8 mouse cellular contexts compared by ENCODE assay signal in genomic region chr16:37654831-37655455, GRCm38 (mm10). TPM values are rescaled to one million over a fixed set of nuclear protein-coding genes. Genes with fewer than 3 reads are reported as not detected.
A peak's percentile ranks its signal among the peaks of the same experiment; 100 is the strongest.
DNase-seq lines count a peak whose midpoint lies in the region; ATAC-seq and TF ChIP-seq lines count a peak whose summit lies in the region.

No protein-coding gene starts in this region.

- H3K27ac ChIP-seq in kidney, embryonic 16.5 days (ENCODE audit: low read length): peak overlapping the region; percentile 92
- H3K27ac ChIP-seq in embryonic facial prominence, embryonic 13.5 days: no peak overlapping the region
- H3K27ac ChIP-seq in hindbrain, postnatal 0 days: peak overlapping the region; percentile 41

- no peaks in the 10 kb centered on the region for H3K9me3 ChIP-seq in kidney, embryonic 16.5 days (ENCODE audit: low read length)
- H3K9me3 ChIP-seq in embryonic facial prominence, embryonic 13.5 days: no peaks in the 10 kb centered on the region
- no peaks in the 10 kb centered on the region for H3K9me3 ChIP-seq in hindbrain, postnatal 0 days (ENCODE audit: low read length)

- 53% methylated on average over 4 of the region's 4 CpGs for WGBS in kidney, embryonic 16.5 days
- WGBS in embryonic facial prominence, embryonic 13.5 days: 56% methylated on average over 4 of the region's 4 CpGs
- WGBS in hindbrain, postnatal 0 days: 57% methylated on average over 4 of the region's 4 CpGs

- H3K4me1 ChIP-seq in kidney, embryonic 16.5 days (ENCODE audit: insufficient read depth, low read length): peaks cover 35% of the 10 kb centered on the region
- peaks cover 15% of the 10 kb centered on the region for H3K4me1 ChIP-seq in embryonic facial prominence, embryonic 13.5 days
- peaks cover 14% of the 10 kb centered on the region; the same call in 1 of the 2 replicates for H3K4me1 ChIP-seq in hindbrain, postnatal 0 days (ENCODE audit: insufficient read depth, low read length)

- no peak for ATAC-seq in kidney, embryonic 16.5 days (ENCODE audit: low FRiP score, low TSS enrichment)
- ATAC-seq in embryonic facial prominence, embryonic 13.5 days (ENCODE audit: insufficient number of reproducible peaks, insufficient read depth, low FRiP score, low TSS enrichment, low read depth): no peak
- ATAC-seq in hindbrain, postnatal 0 days: no peak

- H3K4me3 ChIP-seq in kidney, embryonic 16.5 days (ENCODE audit: low read length): no peak overlapping the region; the same call in 1 of the 2 replicates
- peak overlapping the region; percentile 87 for H3K4me3 ChIP-seq in embryonic facial prominence, embryonic 13.5 days
- no peak overlapping the region for H3K4me3 ChIP-seq in hindbrain, postnatal 0 days (ENCODE audit: low read length)

- H3K27me3 ChIP-seq in kidney, embryonic 16.5 days (ENCODE audit: insufficient read depth, low read length): no peaks in the 10 kb centered on the region
- H3K27me3 ChIP-seq in embryonic facial prominence, embryonic 13.5 days: no peaks in the 10 kb centered on the region
- H3K27me3 ChIP-seq in hindbrain, postnatal 0 days (ENCODE audit: insufficient read depth, low read length): no peaks in the 10 kb centered on the region

- intact Hi-C loops in left cerebral cortex, postnatal 14 days (cut with DNase I): loop anchor here (10.0 kb wide), 1 partner anchor 270 kb away; the partner anchor contains the start of gene Stxbp5l

- DNase-seq in kidney, postnatal 10 days: no peak
- no peak for DNase-seq in hindbrain, postnatal 0 days (ENCODE audit: low spot score)
- DNase-seq in naive thymus-derived CD4-positive, alpha-beta T cell, adult 2 months (ENCODE audit: low read depth): peak; percentile 21
- DNase-seq in left cerebral cortex, postnatal 14 days (ENCODE audit: low spot score in 2 of 2): no peak
- DNase-seq in MN1 (ENCODE audit: low spot score): no peak
- no peak for DNase-seq in cerebellum, adult 11 months

- no peak for TF ChIP-seq CTCF in hindbrain, postnatal 0 days (IDR thresholded peaks at IDR 0.05; ENCODE audit: low read depth)

- H3K9ac ChIP-seq in kidney, embryonic 16.5 days (replicated peaks; ENCODE audit: low read length): no peak overlapping the region
- no peak overlapping the region for H3K9ac ChIP-seq in embryonic facial prominence, embryonic 13.5 days
- no peak overlapping the region for H3K9ac ChIP-seq in hindbrain, postnatal 0 days (replicated peaks; ENCODE audit: low read length)

- H3K4me2 ChIP-seq in kidney, embryonic 16.5 days (replicated peaks; ENCODE audit: low read depth, low read length): peak overlapping the region; percentile 58
- H3K4me2 ChIP-seq in embryonic facial prominence, embryonic 13.5 days: peak overlapping the region; percentile 61
- peak overlapping the region; percentile 67 for H3K4me2 ChIP-seq in hindbrain, postnatal 0 days (ENCODE audit: low read depth, low read length)

- H3K36me3 ChIP-seq in kidney, embryonic 16.5 days (ENCODE audit: insufficient read depth, low read length): no peaks in the 10 kb centered on the region
- 0 out of 2 replicates have a peak, but pooled peaks cover 5% of the 10 kb centered on the region for H3K36me3 ChIP-seq in embryonic facial prominence, embryonic 13.5 days
- no peaks in the 10 kb centered on the region for H3K36me3 ChIP-seq in hindbrain, postnatal 0 days (ENCODE audit: insufficient read depth, low read length)

RNA-seq across cellular contexts. Expression of gene Ndufb4, which starts 0.7 kb away (rescaled TPM):
- 45.0 and 59.9 TPM in 2 replicates for polyA plus RNA-seq in kidney, embryonic 16.5 days (2015; fragmentation: Nextera tagmentation; extraction: Ambion mirVana)
- polyA plus RNA-seq in embryonic facial prominence, embryonic 13.5 days (2015; fragmentation: Nextera tagmentation; extraction: Ambion mirVana): 58.3 and 71.9 TPM in 2 replicates
- 23.0 and 31.3 TPM in 2 replicates for total RNA-seq in hindbrain, postnatal 0 days (2014; rRNA removed)
- polyA plus RNA-seq in hindbrain, postnatal 0 days (2015; fragmentation: Nextera tagmentation; extraction: Ambion mirVana): 99.2 and 100 TPM in 2 replicates
- 10 to 100 TPM; 73.9 to 77.1 TPM for total RNA-seq in left cerebral cortex, postnatal 14 days (2021)
